ENCODE assay signal across 25 mouse cellular contexts in the genomic region with DNA sequence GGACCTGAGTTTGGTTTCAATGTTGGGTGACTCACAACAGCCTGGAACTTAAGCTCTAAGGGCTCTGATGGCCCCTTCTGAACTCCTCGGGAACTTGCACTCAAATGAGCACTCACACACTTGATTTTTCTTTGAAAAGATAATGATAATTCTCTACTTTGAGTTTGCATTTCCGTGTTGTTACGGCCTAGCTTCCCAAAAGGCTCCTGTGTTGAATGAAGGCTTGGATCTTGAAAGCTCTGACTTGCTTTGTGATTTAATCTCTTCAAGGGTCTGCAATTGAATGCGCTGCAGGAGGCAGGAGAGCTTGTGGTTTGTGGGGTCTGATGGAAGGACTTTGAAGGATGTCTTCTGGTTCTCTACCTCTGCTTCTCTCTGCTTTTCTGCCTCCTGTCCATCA.
"Had no signal": no experiment of that assay in that cellular context is flagged by ENCODE, and none has a peak within 500 bp of the region (broad histone marks: within the 10 kb centered on the region; RNA-seq: fewer than 3 reads in every experiment).

No protein-coding gene starts in this region.

- H3K36me3 ChIP-seq: embryonic facial prominence, embryonic 10.5 days; embryonic facial prominence, embryonic 12.5 days; embryonic facial prominence, embryonic 13.5 days; embryonic facial prominence, embryonic 15.5 days; forebrain, embryonic 10.5 days; forebrain, embryonic 12.5 days; forebrain, embryonic 15.5 days; heart, embryonic 10.5 days; heart, embryonic 12.5 days had no signal

- DNase-seq: cerebellum, adult 9-10 months; cerebellum, adult 9-11 months; cerebellum, postnatal 10 days; cerebellum, postnatal 14 days; cerebellum, postnatal 25 days; cerebellum, postnatal 36 days; embryo, embryonic 11 days; forebrain, postnatal 0 days; gastrocnemius, adult 2 months; gastrocnemius, postnatal 10 days; gastrocnemius, postnatal 14 days; gastrocnemius, postnatal 25 days; gastrocnemius, postnatal 36 days; heart, adult 18-20 months had no signal

- H3K27ac ChIP-seq: embryonic facial prominence, embryonic 10.5 days; embryonic facial prominence, embryonic 12.5 days; embryonic facial prominence, embryonic 13.5 days; embryonic facial prominence, embryonic 15.5 days; forebrain, embryonic 10.5 days; forebrain, embryonic 12.5 days; forebrain, embryonic 13.5 days; forebrain, embryonic 15.5 days; gastrocnemius, adult 2 months; heart, embryonic 10.5 days had no signal

- H3K27me3 ChIP-seq: embryonic facial prominence, embryonic 12.5 days; embryonic facial prominence, embryonic 13.5 days; embryonic facial prominence, embryonic 15.5 days; forebrain, embryonic 12.5 days; forebrain, embryonic 13.5 days; forebrain, embryonic 15.5 days; heart, embryonic 12.5 days had no signal

- H3K4me1 ChIP-seq: embryonic facial prominence, embryonic 10.5 days; embryonic facial prominence, embryonic 12.5 days; embryonic facial prominence, embryonic 13.5 days; embryonic facial prominence, embryonic 15.5 days; forebrain, embryonic 10.5 days; forebrain, embryonic 12.5 days; forebrain, embryonic 13.5 days; forebrain, embryonic 15.5 days had no signal

- H3K4me3 ChIP-seq: embryonic facial prominence, embryonic 10.5 days; embryonic facial prominence, embryonic 12.5 days; embryonic facial prominence, embryonic 13.5 days; embryonic facial prominence, embryonic 15.5 days; erythroblast, embryonic 14.5 days; forebrain, embryonic 10.5 days; forebrain, embryonic 12.5 days; forebrain, embryonic 13.5 days; forebrain, embryonic 15.5 days; gastrocnemius, adult 2 months; heart, embryonic 10.5 days; heart, embryonic 12.5 days had no signal

- H3K9ac ChIP-seq: embryonic facial prominence, embryonic 12.5 days; embryonic facial prominence, embryonic 13.5 days; embryonic facial prominence, embryonic 15.5 days; forebrain, embryonic 12.5 days; forebrain, embryonic 13.5 days; forebrain, embryonic 15.5 days; forebrain, postnatal 0 days; heart, embryonic 12.5 days had no signal
